Mouse (Mus musculus): ENCODE data around the gene Smagp. TPM values are rescaled to one million over a fixed set of nuclear protein-coding genes. Genes with fewer than 3 reads are reported as not detected.

Gene Smagp
- polyA plus RNA-seq, 1 experiment from 2014 or later = 1.6 TPM

- no peak overlapping the region for H3K4me2 ChIP-seq (ENCODE audit: low read length)
- ATAC-seq (no peak), DNase-seq (ENCODE audit: low spot score) (no peak)
- H3K4me1 ChIP-seq (ENCODE audit: control insufficient read depth, insufficient read depth, low read length) = no peaks in the 10 kb centered on the region
- no peak overlapping the region for H3K9ac ChIP-seq (ENCODE audit: low read length)
- H3K4me3 ChIP-seq (ENCODE audit: low read depth, low read length) = no peak overlapping the region
- H3K27me3 ChIP-seq (replicated peaks; ENCODE audit: control insufficient read depth, insufficient read depth, low read length) = no peaks in the 10 kb centered on the region
- WGBS = 92% methylated on average over 5 of the region's 5 CpGs
- no peaks in the 10 kb centered on the region for H3K36me3 ChIP-seq (ENCODE audit: control insufficient read depth, insufficient read depth, low read length)
- no peak overlapping the region for H3K27ac ChIP-seq (ENCODE audit: low read depth, low read length)
- H3K9me3 ChIP-seq (replicated peaks; ENCODE audit: control insufficient read depth, low read length) = no peaks in the 10 kb centered on the region
Observed at GRCm38 (mm10) chr15:100667871-100668545, 31.3 kb upstream of the Smagp start.

DNA sequence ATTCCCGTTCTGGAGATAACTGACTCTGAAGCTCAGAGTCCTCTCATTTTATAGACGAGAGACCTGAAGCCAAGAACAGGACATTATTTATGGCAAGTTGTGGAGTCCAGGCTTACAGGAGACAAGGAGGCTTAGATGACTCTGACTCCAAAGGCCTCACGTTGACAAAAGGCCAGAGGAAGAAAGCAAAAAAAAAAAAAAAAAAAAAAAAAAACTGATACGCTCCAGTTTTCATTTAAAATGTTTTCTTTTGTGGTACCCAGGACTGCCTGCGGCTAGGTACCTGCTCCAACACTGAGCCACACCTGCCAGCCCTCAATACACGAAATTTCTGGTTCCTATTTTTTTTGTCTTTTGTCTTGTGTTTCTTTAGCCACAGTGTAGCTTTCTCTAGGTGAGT, 30.7 kb upstream of the Smagp start:
- DNase-seq (ENCODE audit: low spot score) (no peak), ATAC-seq (no peak)
- Histone ChIP-seq H3K27ac (ENCODE audit: low read depth, low read length) (no peak overlapping the region), H3K4me2 (ENCODE audit: low read length) (no peak overlapping the region), H3K4me1 (ENCODE audit: control insufficient read depth, insufficient read depth, low read length) (no peaks in the 10 kb centered on the region), H3K36me3 (ENCODE audit: control insufficient read depth, insufficient read depth, low read length) (no peaks in the 10 kb centered on the region), H3K9me3 (replicated peaks; ENCODE audit: control insufficient read depth, low read length) (no peaks in the 10 kb centered on the region), H3K4me3 (ENCODE audit: low read depth, low read length) (no peak overlapping the region), H3K9ac (ENCODE audit: low read length) (no peak overlapping the region), H3K27me3 (replicated peaks; ENCODE audit: control insufficient read depth, insufficient read depth, low read length) (no peaks in the 10 kb centered on the region)
- WGBS = 64% methylated on average over 6 of the region's 6 CpGs

GRCm38 (mm10) chr15:100666851-100667250, 30.1 kb upstream of the Smagp start:
- Histone ChIP-seq H3K9ac (ENCODE audit: low read length) (no peak overlapping the region), H3K27me3 (replicated peaks; ENCODE audit: control insufficient read depth, insufficient read depth, low read length) (no peaks in the 10 kb centered on the region), H3K27ac (ENCODE audit: low read depth, low read length) (no peak overlapping the region), H3K9me3 (replicated peaks; ENCODE audit: control insufficient read depth, low read length) (no peaks in the 10 kb centered on the region), H3K4me3 (ENCODE audit: low read depth, low read length) (no peak overlapping the region), H3K36me3 (ENCODE audit: control insufficient read depth, insufficient read depth, low read length) (no peaks in the 10 kb centered on the region), H3K4me1 (ENCODE audit: control insufficient read depth, insufficient read depth, low read length) (no peaks in the 10 kb centered on the region), H3K4me2 (ENCODE audit: low read length) (no peak overlapping the region)
- no peak for DNase-seq (ENCODE audit: low spot score)
- ATAC-seq = no peak
- WGBS = 45% methylated on average over 12 of the region's 12 CpGs

DNA sequence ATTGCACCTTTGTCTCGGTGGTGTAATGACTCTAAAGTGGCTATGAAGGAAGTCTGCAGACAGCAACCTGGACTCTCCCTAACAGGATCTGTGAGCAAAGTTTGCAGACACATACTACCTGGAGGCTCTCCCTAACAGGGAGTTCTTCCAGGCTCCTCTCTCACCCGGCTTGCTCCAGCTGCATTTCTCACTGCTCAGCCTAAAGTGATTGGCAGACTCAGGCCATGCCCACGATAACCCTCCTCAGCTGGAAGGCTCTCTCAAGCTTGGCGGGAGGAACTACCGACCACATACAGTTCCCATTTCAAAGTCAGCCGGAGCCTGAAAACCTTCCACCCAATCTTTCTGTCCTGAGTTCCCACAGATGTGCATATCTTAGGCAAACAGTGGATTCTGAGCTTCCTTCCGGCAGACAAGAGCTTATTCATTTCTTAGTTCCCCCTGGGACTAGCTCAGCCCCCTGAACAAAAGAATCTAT, 29.5 kb upstream of the Smagp start:
- H3K4me3 ChIP-seq (ENCODE audit: low read depth, low read length) = no peak overlapping the region
- H3K27me3 ChIP-seq (replicated peaks; ENCODE audit: control insufficient read depth, insufficient read depth, low read length) = no peaks in the 10 kb centered on the region
- DNase-seq (ENCODE audit: low spot score) = no peak
- H3K9ac ChIP-seq (ENCODE audit: low read length) = no peak overlapping the region
- 10% methylated on average over 7 of the region's 7 CpGs for WGBS
- no peak overlapping the region for H3K4me2 ChIP-seq (ENCODE audit: low read length)
- H3K36me3 ChIP-seq (ENCODE audit: control insufficient read depth, insufficient read depth, low read length) = no peaks in the 10 kb centered on the region
- no peaks in the 10 kb centered on the region for H3K9me3 ChIP-seq (replicated peaks; ENCODE audit: control insufficient read depth, low read length)
- no peak for ATAC-seq
- no peak overlapping the region for H3K27ac ChIP-seq (ENCODE audit: low read depth, low read length)
- no peaks in the 10 kb centered on the region for H3K4me1 ChIP-seq (ENCODE audit: control insufficient read depth, insufficient read depth, low read length)

DNA sequence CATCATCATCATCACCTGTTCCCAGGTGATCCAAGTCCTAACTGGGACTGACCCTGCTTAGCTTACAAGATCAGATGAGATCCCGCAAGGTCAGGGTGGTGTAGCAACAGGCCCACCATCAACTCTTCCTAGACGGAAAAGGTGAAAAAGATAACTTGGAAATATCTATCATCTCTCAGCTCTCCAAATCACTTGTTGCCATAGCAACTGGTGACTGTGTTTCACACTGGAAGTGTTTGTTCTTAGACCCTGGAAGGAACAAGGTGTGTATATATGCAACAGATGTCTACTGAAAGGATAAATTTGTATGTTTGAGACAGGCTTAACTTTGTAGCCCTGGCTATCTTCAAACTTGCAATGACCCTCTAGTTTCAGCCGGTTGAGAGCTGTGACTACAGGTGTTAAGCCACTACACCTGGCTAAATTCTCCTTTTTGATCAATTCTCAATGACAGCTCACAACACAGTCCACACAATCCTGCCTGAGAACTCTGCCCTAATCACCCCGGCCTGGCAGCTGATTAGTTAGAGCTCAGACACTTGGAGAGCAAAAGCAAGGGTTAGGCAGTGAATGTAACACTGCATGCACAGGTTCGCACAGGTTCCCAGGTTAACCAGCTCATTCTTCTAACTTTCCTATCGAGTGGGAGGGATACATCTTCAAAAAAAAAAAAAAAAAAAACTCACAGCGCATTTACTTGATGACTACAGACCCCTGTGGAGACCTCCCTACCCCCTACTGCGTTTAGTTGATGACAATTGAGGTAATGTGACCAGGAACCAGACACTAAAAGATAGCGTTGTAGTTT, 28.9 kb upstream of the Smagp start:
- ATAC-seq (no peak), DNase-seq (ENCODE audit: low spot score) (peak; percentile 31)
- H3K36me3 ChIP-seq (ENCODE audit: control insufficient read depth, insufficient read depth, low read length) = no peaks in the 10 kb centered on the region
- H3K27me3 ChIP-seq (replicated peaks; ENCODE audit: control insufficient read depth, insufficient read depth, low read length) = no peaks in the 10 kb centered on the region
- H3K4me2 ChIP-seq (ENCODE audit: low read length) = no peak overlapping the region
- no peak overlapping the region for H3K4me3 ChIP-seq (ENCODE audit: low read depth, low read length)
- no peaks in the 10 kb centered on the region for H3K4me1 ChIP-seq (ENCODE audit: control insufficient read depth, insufficient read depth, low read length)
- no peaks in the 10 kb centered on the region for H3K9me3 ChIP-seq (replicated peaks; ENCODE audit: control insufficient read depth, low read length)
- H3K27ac ChIP-seq (ENCODE audit: low read depth, low read length) = no peak overlapping the region
- H3K9ac ChIP-seq (ENCODE audit: low read length) = no peak overlapping the region
- WGBS = 42% methylated on average over 9 of the region's 9 CpGs

- no peak overlapping the region for H3K4me3 ChIP-seq (ENCODE audit: low read depth, low read length)
- H3K4me2 ChIP-seq (ENCODE audit: low read length) = no peak overlapping the region
- no peak for ATAC-seq
- H3K27ac ChIP-seq (ENCODE audit: low read depth, low read length) = no peak overlapping the region
- no peaks in the 10 kb centered on the region for H3K4me1 ChIP-seq (ENCODE audit: control insufficient read depth, insufficient read depth, low read length)
- no peaks in the 10 kb centered on the region for H3K9me3 ChIP-seq (replicated peaks; ENCODE audit: control insufficient read depth, low read length)
- no peak overlapping the region for H3K9ac ChIP-seq (ENCODE audit: low read length)
- 81% methylated on average over 9 of the region's 9 CpGs for WGBS
- DNase-seq (ENCODE audit: low spot score) = no peak
- H3K36me3 ChIP-seq (ENCODE audit: control insufficient read depth, insufficient read depth, low read length) = no peaks in the 10 kb centered on the region
- H3K27me3 ChIP-seq (replicated peaks; ENCODE audit: control insufficient read depth, insufficient read depth, low read length) = no peaks in the 10 kb centered on the region
Observed at GRCm38 (mm10) chr15:100664813-100665274, 28.1 kb upstream of the Smagp start.

GRCm38 (mm10) chr15:100660805-100661204, 24.1 kb upstream of the Smagp start:
- ATAC-seq (no peak), DNase-seq (ENCODE audit: low spot score) (no peak)
- WGBS = 87% methylated on average over 5 of the region's 5 CpGs
- Histone ChIP-seq H3K27me3 (replicated peaks; ENCODE audit: control insufficient read depth, insufficient read depth, low read length) (no peaks in the 10 kb centered on the region), H3K4me2 (ENCODE audit: low read length) (no peak overlapping the region), H3K9me3 (replicated peaks; ENCODE audit: control insufficient read depth, low read length) (no peaks in the 10 kb centered on the region), H3K36me3 (ENCODE audit: control insufficient read depth, insufficient read depth, low read length) (no peaks in the 10 kb centered on the region), H3K9ac (ENCODE audit: low read length) (no peak overlapping the region), H3K4me3 (ENCODE audit: low read depth, low read length) (no peak overlapping the region), H3K27ac (ENCODE audit: low read depth, low read length) (no peak overlapping the region), H3K4me1 (ENCODE audit: control insufficient read depth, insufficient read depth, low read length) (no peaks in the 10 kb centered on the region)

DNA sequence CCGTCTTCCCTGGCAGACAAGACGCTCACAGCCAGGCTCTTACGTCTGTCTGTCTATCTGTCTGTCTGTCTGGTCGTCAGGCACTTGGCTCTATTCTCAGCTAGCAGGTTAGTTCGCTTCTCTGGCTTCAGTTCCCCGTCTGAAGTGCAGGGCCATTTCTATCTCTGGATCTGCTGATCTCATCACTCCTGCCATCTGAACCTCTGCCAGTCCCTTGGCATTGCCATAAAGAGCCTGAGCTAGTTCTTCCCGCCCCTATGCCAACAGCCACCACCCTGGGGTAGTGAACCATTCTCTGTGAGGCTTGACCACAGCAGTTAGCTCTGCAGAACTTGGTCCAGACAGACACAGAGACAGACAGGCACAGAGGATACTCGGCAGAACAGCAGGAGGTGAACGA, 23.6 kb upstream of the Smagp start:
- H3K4me2 ChIP-seq (ENCODE audit: low read length) = no peak overlapping the region
- H3K9me3 ChIP-seq (replicated peaks; ENCODE audit: control insufficient read depth, low read length) = no peaks in the 10 kb centered on the region
- ATAC-seq (no peak), DNase-seq (ENCODE audit: low spot score) (no peak)
- 81% methylated on average over 9 of the region's 9 CpGs for WGBS
- no peaks in the 10 kb centered on the region for H3K4me1 ChIP-seq (ENCODE audit: control insufficient read depth, insufficient read depth, low read length)
- H3K36me3 ChIP-seq (ENCODE audit: control insufficient read depth, insufficient read depth, low read length) = no peaks in the 10 kb centered on the region
- no peak overlapping the region for H3K9ac ChIP-seq (ENCODE audit: low read length)
- H3K4me3 ChIP-seq (ENCODE audit: low read depth, low read length) = no peak overlapping the region
- no peaks in the 10 kb centered on the region for H3K27me3 ChIP-seq (replicated peaks; ENCODE audit: control insufficient read depth, insufficient read depth, low read length)
- H3K27ac ChIP-seq (ENCODE audit: low read depth, low read length) = no peak overlapping the region

GRCm38 (mm10) chr15:100655201-100655600, 18.5 kb upstream of the Smagp start:
- Histone ChIP-seq H3K9ac (ENCODE audit: low read length) (no peak overlapping the region), H3K36me3 (ENCODE audit: control insufficient read depth, insufficient read depth, low read length) (no peaks in the 10 kb centered on the region), H3K4me1 (ENCODE audit: control insufficient read depth, insufficient read depth, low read length) (no peaks in the 10 kb centered on the region), H3K9me3 (replicated peaks; ENCODE audit: control insufficient read depth, low read length) (no peaks in the 10 kb centered on the region), H3K4me3 (ENCODE audit: low read depth, low read length) (no peak overlapping the region), H3K27ac (ENCODE audit: low read depth, low read length) (no peak overlapping the region), H3K4me2 (ENCODE audit: low read length) (no peak overlapping the region), H3K27me3 (replicated peaks; ENCODE audit: control insufficient read depth, insufficient read depth, low read length) (no peaks in the 10 kb centered on the region)
- 88% methylated on average over 5 of the region's 5 CpGs for WGBS
- no peak for DNase-seq (ENCODE audit: low spot score)
- no peak for ATAC-seq

Data from forebrain, embryonic 14.5 days (tissue).